Mouse (Mus musculus) embryonic facial prominence, embryonic 15.5 days (tissue): ENCODE measurements around the gene Rpa3. TPM values are rescaled to one million over a fixed set of nuclear protein-coding genes. Genes with fewer than 3 reads are reported as not detected.

ENCODE experiments used
- polyA plus RNA-seq: library from polyadenylated mRNA; unstranded; fragments of >200 nt; fragmentation: Nextera tagmentation; extraction: Ambion mirVana; gene quantifications from 2 replicates; pipeline ENCODE4 v1.2.1, GENCODE M21; 2015

Gene Rpa3
- polyA plus RNA-seq, 1 experiment from 2014 or later, result 123 TPM

Other genes starting within 250 kb of the Rpa3 start
- 0.34 and 0.52 TPM in 2 replicates for gene Col28a1, start 66.6 kb downstream of the Rpa3 start, polyA plus RNA-seq
- gene Mios, start 50.0 kb downstream of the Rpa3 start, polyA plus RNA-seq, result 21.4 and 22.9 TPM in 2 replicates
- 18.2 and 19.0 TPM in 2 replicates for gene Umad1, start 115 bp upstream of the Rpa3 start, polyA plus RNA-seq
- gene Gm45062, start 277 bp upstream of the Rpa3 start, polyA plus RNA-seq, result 8.1 and 8.5 TPM in 2 replicates